Mouse (Mus musculus): ENCODE data around the gene Cpne7. TPM values are rescaled to one million over a fixed set of nuclear protein-coding genes. Genes with fewer than 3 reads are reported as not detected.
A peak's percentile ranks its signal among the peaks of the same experiment; 100 is the strongest.

Gene Cpne7
- polyA plus RNA-seq, 1 experiment from 2014 or later = 3.2 TPM

DNA sequence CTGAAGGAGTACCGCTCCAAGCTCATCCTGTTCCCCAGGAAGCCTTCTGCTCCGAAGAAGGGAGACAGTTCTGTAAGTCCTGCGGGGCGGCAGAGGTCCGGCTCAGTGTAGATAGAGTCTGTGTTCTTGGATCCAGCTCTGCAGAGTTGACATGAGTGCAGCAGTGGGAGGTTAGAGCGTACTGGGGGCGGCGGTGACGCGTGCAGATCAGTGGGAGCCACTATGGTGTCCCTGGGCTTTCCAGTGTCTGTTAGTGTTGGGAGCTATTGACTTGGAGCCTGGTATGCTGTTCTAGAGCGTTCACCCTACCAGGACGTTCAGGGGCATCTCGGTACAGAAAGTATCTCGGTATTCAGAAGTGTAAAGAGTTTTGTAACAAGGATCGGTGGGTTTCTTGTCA, 13.9 kb upstream of the Cpne7 start:
- H3K9ac ChIP-seq (replicated peaks) = peak overlapping the region; percentile 95
- no peak for ATAC-seq (replicated peaks)
- no peaks in the 10 kb centered on the region for H3K27me3 ChIP-seq
- H3K9me3 ChIP-seq = no peaks in the 10 kb centered on the region
- H3K4me2 ChIP-seq (replicated peaks) = peak overlapping the region; percentile 69
- 18% methylated on average over 15 of the region's 15 CpGs for WGBS
- peak overlapping the region; percentile 85 for H3K4me3 ChIP-seq
- peaks cover 24% of the 10 kb centered on the region for H3K36me3 ChIP-seq
- no peak overlapping the region for H3K27ac ChIP-seq (replicated peaks)
- peaks cover 19% of the 10 kb centered on the region for H3K4me1 ChIP-seq

- H3K27ac ChIP-seq (replicated peaks) = no peak overlapping the region
- H3K36me3 ChIP-seq = peaks cover 24% of the 10 kb centered on the region
- no peaks in the 10 kb centered on the region for H3K27me3 ChIP-seq
- 78% methylated on average over 6 of the region's 6 CpGs for WGBS
- H3K9me3 ChIP-seq = no peaks in the 10 kb centered on the region
- H3K4me2 ChIP-seq (replicated peaks) = no peak overlapping the region
- H3K4me3 ChIP-seq = peak overlapping the region; percentile 85; the same call in 1 of the 2 replicates
- H3K9ac ChIP-seq (replicated peaks) = no peak overlapping the region
- ATAC-seq (replicated peaks) = no peak
- H3K4me1 ChIP-seq = peaks cover 19% of the 10 kb centered on the region
Measured at GRCm38 (mm10) chr8:123104046-123104767, 13.0 kb upstream of the Cpne7 start.

DNA sequence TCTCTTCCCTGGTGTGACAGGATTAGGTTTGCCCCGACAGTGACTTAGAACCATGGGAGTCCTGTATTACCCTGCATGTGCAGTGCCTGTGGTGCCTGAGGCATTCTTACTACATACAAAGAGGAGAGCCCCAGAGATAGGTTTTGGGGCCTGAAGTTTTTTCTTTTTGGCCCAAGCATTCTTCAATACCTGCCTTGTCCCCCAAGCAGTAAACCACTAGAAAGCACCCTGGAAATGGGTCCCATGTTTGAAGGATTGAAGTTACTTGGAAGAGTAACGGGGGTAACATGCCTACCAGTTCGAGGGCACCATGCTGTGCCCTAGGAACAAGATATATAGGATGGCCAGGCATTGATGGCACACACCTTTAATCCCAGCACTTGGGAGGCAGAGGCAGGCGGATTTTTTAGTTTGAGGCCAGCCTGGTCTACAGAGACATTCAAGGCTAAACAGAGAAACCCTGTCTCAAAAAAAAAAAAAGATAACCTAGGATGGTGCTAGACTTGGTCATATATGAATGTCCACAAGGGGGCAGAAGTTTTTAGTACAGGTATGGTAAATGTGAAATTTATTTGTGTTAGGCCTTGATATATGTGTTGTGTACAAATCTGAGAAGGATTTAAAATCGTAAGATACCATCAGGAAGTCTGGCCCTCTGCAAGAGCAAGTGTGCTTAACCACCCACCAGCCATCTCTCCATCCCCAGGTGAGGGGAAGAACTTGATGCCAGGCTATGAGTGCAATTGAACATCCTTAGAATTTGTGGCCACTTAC, 11.4 kb upstream of the Cpne7 start:
- no peak overlapping the region for H3K27ac ChIP-seq (replicated peaks)
- H3K36me3 ChIP-seq = peaks cover 24% of the 10 kb centered on the region
- ATAC-seq (replicated peaks) = no peak
- H3K9me3 ChIP-seq = no peaks in the 10 kb centered on the region
- no peak overlapping the region for H3K9ac ChIP-seq (replicated peaks)
- no peak overlapping the region for H3K4me2 ChIP-seq (replicated peaks)
- H3K4me3 ChIP-seq = no peak overlapping the region
- H3K27me3 ChIP-seq = no peaks in the 10 kb centered on the region
- peaks cover 19% of the 10 kb centered on the region for H3K4me1 ChIP-seq
- 63% methylated on average over 5 of the region's 5 CpGs for WGBS

- Histone ChIP-seq H3K27me3 (no peaks in the 10 kb centered on the region), H3K4me1 (peaks cover 18% of the 10 kb centered on the region), H3K36me3 (peaks cover 24% of the 10 kb centered on the region), H3K27ac (replicated peaks) (no peak overlapping the region), H3K9me3 (no peaks in the 10 kb centered on the region), H3K4me2 (replicated peaks) (no peak overlapping the region), H3K9ac (replicated peaks) (no peak overlapping the region), H3K4me3 (no peak overlapping the region)
- no peak for ATAC-seq (replicated peaks)
- WGBS = 59% methylated on average over 2 of the region's 2 CpGs
Measured at GRCm38 (mm10) chr8:123106531-123106930, 10.6 kb upstream of the Cpne7 start.

- WGBS = 79% methylated on average over 1 of the region's 1 CpGs
- H3K4me3 ChIP-seq = no peak overlapping the region
- no peaks in the 10 kb centered on the region for H3K27me3 ChIP-seq
- H3K9ac ChIP-seq (replicated peaks) = no peak overlapping the region
- ATAC-seq (replicated peaks) = no peak
- H3K36me3 ChIP-seq = peaks cover 24% of the 10 kb centered on the region
- peaks cover 14% of the 10 kb centered on the region for H3K4me1 ChIP-seq
- H3K27ac ChIP-seq (replicated peaks) = no peak overlapping the region
- H3K9me3 ChIP-seq = no peaks in the 10 kb centered on the region
- no peak overlapping the region for H3K4me2 ChIP-seq (replicated peaks)
Measured at GRCm38 (mm10) chr8:123108010-123108409, 9.2 kb upstream of the Cpne7 start.

DNA sequence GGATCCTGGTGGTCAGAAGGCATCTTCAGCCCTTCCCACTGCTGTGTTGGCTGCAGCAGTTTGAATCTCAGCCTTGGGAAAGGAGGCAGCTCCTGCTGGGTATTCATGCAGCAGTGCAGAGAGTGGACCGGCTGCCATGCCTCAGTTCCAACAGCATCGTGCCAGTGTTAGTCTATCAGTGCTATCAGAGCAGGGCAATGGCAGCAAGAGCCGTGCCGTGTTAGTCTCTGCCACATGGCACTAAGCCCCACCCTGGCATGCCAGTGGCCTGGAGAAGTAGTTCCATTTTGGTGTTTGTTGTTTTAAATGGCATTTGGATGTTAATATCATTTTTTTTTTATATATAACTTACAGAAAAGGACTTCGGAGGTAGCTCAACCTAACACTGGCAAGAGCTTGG, 8.2 kb upstream of the Cpne7 start:
- Histone ChIP-seq H3K4me2 (replicated peaks) (no peak overlapping the region), H3K9me3 (no peaks in the 10 kb centered on the region), H3K4me3 (no peak overlapping the region), H3K9ac (replicated peaks) (no peak overlapping the region), H3K36me3 (peaks cover 19% of the 10 kb centered on the region), H3K27me3 (no peaks in the 10 kb centered on the region), H3K4me1 (peaks cover 5% of the 10 kb centered on the region), H3K27ac (replicated peaks) (no peak overlapping the region)
- 86% methylated on average over 5 of the region's 5 CpGs for WGBS
- ATAC-seq (replicated peaks) = no peak

DNA sequence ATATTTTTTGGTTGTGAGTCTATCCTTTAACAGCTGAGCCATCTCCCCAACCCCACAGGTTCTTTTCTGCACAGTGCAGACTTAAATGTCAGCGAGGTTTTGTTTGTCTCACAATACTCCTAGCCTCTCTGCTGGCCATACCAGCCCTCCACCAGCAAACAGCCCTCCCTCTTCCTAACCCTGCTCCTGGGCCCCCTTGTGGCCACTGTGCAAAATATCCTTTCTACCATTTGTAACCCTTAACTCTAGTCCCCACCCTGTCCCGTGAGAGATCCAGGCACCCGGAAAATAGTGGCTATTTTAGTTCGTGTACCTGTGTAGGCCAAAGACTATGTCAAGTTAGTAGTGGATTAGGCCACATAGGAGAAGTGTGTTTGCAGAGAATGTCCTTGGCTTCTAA, 6.5 kb upstream of the Cpne7 start:
- Histone ChIP-seq H3K27me3 (peaks cover under 1% of the 10 kb centered on the region), H3K4me3 (no peak overlapping the region), H3K9me3 (no peaks in the 10 kb centered on the region), H3K36me3 (peaks cover 4% of the 10 kb centered on the region), H3K4me1 (no peaks in the 10 kb centered on the region), H3K9ac (replicated peaks) (no peak overlapping the region), H3K4me2 (replicated peaks) (no peak overlapping the region), H3K27ac (replicated peaks) (no peak overlapping the region)
- 15% methylated on average over 4 of the region's 4 CpGs for WGBS
- ATAC-seq (replicated peaks) = no peak

DNA sequence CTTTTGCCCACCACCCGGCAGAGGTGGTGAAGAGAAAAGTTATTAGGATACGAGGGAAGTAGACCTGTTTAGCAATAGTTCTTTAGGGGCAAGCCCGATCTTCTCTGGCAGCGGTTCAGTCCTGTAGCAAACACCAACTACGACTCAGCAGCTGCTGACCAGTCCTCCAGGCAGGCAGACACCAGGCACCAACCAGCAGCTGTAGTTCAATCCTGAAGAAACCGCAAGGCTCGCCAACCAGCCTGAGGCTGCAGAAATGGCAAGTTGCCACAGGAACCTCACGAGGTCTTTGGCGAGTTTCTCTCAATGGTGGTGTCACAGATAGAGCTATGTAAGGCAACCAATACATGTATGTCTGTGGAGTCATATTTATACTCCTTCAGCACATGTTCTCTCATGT, 4.3 kb upstream of the Cpne7 start:
- Histone ChIP-seq H3K36me3 (no peaks in the 10 kb centered on the region), H3K9me3 (no peaks in the 10 kb centered on the region)
- 75% methylated on average over 9 of the region's 9 CpGs for WGBS

GRCm38 (mm10) chr8:123113908-123114469, 3.2 kb upstream of the Cpne7 start:
- 63% methylated on average over 2 of the region's 2 CpGs for WGBS
- H3K27me3 ChIP-seq = peaks cover 34% of the 10 kb centered on the region
- ATAC-seq (replicated peaks) = no peak
- H3K9me3 ChIP-seq = no peaks in the 10 kb centered on the region
- peaks cover 17% of the 10 kb centered on the region for H3K4me1 ChIP-seq
- no peak overlapping the region for H3K4me3 ChIP-seq
- no peak overlapping the region for H3K27ac ChIP-seq (replicated peaks)
- H3K4me2 ChIP-seq (replicated peaks) = no peak overlapping the region
- H3K9ac ChIP-seq (replicated peaks) = no peak overlapping the region
- H3K36me3 ChIP-seq = no peaks in the 10 kb centered on the region

More for the DNA sequence above, 4.3 kb upstream of the Cpne7 start:
- no peak overlapping the region for H3K27ac ChIP-seq (replicated peaks)
- no peak for ATAC-seq (replicated peaks)
- peaks cover 14% of the 10 kb centered on the region for H3K4me1 ChIP-seq
- H3K4me3 ChIP-seq = no peak overlapping the region
- H3K9ac ChIP-seq (replicated peaks) = no peak overlapping the region
- H3K4me2 ChIP-seq (replicated peaks) = no peak overlapping the region
- peaks cover 23% of the 10 kb centered on the region for H3K27me3 ChIP-seq

DNA sequence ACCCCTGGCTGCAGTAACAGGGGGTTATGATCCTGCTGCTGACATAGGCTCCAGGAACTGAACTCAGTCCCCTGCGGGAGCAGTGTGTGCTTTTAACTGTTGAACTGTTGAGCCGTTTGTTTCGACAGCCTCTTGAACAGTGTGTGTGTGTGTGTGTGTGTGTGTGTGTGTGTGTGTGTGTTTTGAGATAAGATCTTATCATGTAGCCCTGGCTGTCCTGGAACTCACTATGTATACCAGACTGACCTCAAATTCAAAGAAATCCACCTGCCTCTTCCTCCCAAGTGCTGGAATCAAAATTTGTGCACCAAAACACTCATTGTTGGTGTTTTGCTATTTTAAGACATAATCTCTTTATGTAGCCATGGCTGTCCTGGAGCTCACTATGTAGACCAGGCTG, 2.5 kb upstream of the Cpne7 start:
- no peaks in the 10 kb centered on the region for H3K9me3 ChIP-seq
- H3K27ac ChIP-seq (replicated peaks) = no peak overlapping the region
- no peak overlapping the region for H3K4me2 ChIP-seq (replicated peaks)
- peaks cover 37% of the 10 kb centered on the region for H3K27me3 ChIP-seq
- 70% methylated on average over 3 of the region's 3 CpGs for WGBS
- no peak overlapping the region for H3K9ac ChIP-seq (replicated peaks)
- H3K4me1 ChIP-seq = peaks cover 17% of the 10 kb centered on the region
- no peak for ATAC-seq (replicated peaks)
- no peak overlapping the region for H3K4me3 ChIP-seq
- H3K36me3 ChIP-seq = no peaks in the 10 kb centered on the region

- H3K4me1 ChIP-seq = peaks cover 17% of the 10 kb centered on the region
- H3K9ac ChIP-seq (replicated peaks) = peak overlapping the region; percentile 47
- no peak overlapping the region for H3K27ac ChIP-seq (replicated peaks)
- H3K4me3 ChIP-seq = peak overlapping the region; percentile 43
- H3K36me3 ChIP-seq = no peaks in the 10 kb centered on the region
- H3K27me3 ChIP-seq = peaks cover 37% of the 10 kb centered on the region
- WGBS = 2% methylated on average over 17 of the region's 17 CpGs
- H3K4me2 ChIP-seq (replicated peaks) = peak overlapping the region; percentile 73
- no peak for ATAC-seq (replicated peaks)
- no peaks in the 10 kb centered on the region for H3K9me3 ChIP-seq
Measured at GRCm38 (mm10) chr8:123117744-123118143, 570 bp downstream of the Cpne7 start.

DNA sequence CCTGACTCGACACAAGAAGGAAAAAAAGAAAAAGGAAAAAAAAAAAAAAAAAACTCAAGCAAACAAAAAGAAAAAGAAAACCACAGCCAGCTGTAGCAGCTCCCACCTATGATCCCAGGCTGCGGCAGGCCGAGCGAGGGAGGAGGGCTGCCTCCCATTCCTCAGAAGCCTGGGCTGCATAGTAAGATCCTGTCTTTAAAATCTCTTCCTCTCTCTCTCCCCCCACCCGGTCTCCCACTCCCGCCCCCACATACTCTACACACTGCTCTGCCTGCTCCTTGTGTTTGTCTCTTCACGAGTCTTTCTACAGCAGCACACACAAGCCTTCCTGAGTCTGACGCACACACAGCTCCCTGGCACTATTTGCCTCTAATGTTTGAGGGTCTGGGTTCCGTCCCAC, 4.9 kb downstream of the Cpne7 start:
- H3K27ac ChIP-seq (replicated peaks) = no peak overlapping the region
- no peak overlapping the region for H3K4me3 ChIP-seq
- H3K4me1 ChIP-seq = peaks cover 12% of the 10 kb centered on the region
- H3K9me3 ChIP-seq = no peaks in the 10 kb centered on the region
- H3K27me3 ChIP-seq = peaks cover 26% of the 10 kb centered on the region
- WGBS = 75% methylated on average over 9 of the region's 9 CpGs
- no peak overlapping the region for H3K4me2 ChIP-seq (replicated peaks)
- no peak for ATAC-seq (replicated peaks)
- H3K36me3 ChIP-seq = no peaks in the 10 kb centered on the region
- H3K9ac ChIP-seq (replicated peaks) = no peak overlapping the region
